Mouse (Mus musculus) neural tube, embryonic 14.5 days (tissue): Measurements from ENCODE around the gene Il6ra. TPM values are rescaled to one million over a fixed set of nuclear protein-coding genes. Genes with fewer than 3 reads are reported as not detected.

Source experiments
- ATAC-seq: fragments of 200-750 bp; cut with Nextera tagmentation; 2 replicates; pipeline ENCODE4 v1.8.0; 2017; ENCODE audit warnings: low read depth, mild to moderate bottlenecking, moderate TSS enrichment, moderate library complexity
- H3K27ac ChIP-seq: fragments of 300-500 bp; sonication (generic); 2 replicates; pipeline ENCODE4 v1.5.1; 2014; ENCODE audit warnings: low read depth, mild to moderate bottlenecking, control low read depth, low read length, moderate library complexity, mixed read lengths
- H3K27me3 ChIP-seq: fragments of 300-500 bp; sonication (generic); 2 replicates; pipeline ENCODE4 v1.6.1; 2014; ENCODE audit warnings: low read length; ENCODE audit not compliant: control insufficient read depth, insufficient read depth
- H3K36me3 ChIP-seq: fragments of 300-500 bp; sonication (generic); 2 replicates; pipeline ENCODE4 v1.6.1; 2014; ENCODE audit warnings: low read length, mixed read lengths; ENCODE audit not compliant: control insufficient read depth, insufficient read depth
- H3K4me1 ChIP-seq: fragments of 300-500 bp; sonication (generic); 2 replicates; pipeline ENCODE4 v1.6.1; 2014; ENCODE audit warnings: low read length; ENCODE audit not compliant: control insufficient read depth, insufficient read depth
- H3K4me2 ChIP-seq: fragments of 300-500 bp; sonication (generic); 2 replicates; pipeline ENCODE4 v1.6.1; 2014; ENCODE audit warnings: mild to moderate bottlenecking, low read depth, low read length, control low read depth
- H3K4me3 ChIP-seq: fragments of 300-500 bp; sonication (generic); 2 replicates; pipeline ENCODE4 v1.5.1; 2014; ENCODE audit warnings: low read depth, low read length, control low read depth, mixed read lengths
- H3K9ac ChIP-seq: fragments of 300-500 bp; sonication (generic); replicated peaks from 2 replicates; pipeline ENCODE4 v1.6.1; 2014; ENCODE audit warnings: low read depth, mild to moderate bottlenecking, control low read depth, low read length, mixed read lengths
- H3K9me3 ChIP-seq: fragments of 300-500 bp; sonication (generic); 2 replicates; pipeline ENCODE4 v1.6.1; 2016; ENCODE audit warnings: low read length; ENCODE audit not compliant: control insufficient read depth
- WGBS: fragments of 180-500 bp; shearing (Covaris S2); extraction: QIAGEN DNeasy Blood & Tissue Kit; methylation state at CpG from one replicate; pipeline ENCODE4 v1.1.7; 2014; 5-methylcytosine and 5-hydroxymethylcytosine counted together
- polyA plus RNA-seq: library from polyadenylated mRNA; unstranded; fragments of >200 nt; fragmentation: Nextera tagmentation; extraction: Ambion mirVana; gene quantifications from 2 replicates; pipeline ENCODE4 v1.2.1, GENCODE M21; 2014

Gene Il6ra
- polyA plus RNA-seq, 1 experiment from 2014 or later, result 0.36 TPM

GRCm38 (mm10) chr3:89872684-89873083 lies 40.3 kb downstream of the Il6ra start:
- Histone ChIP-seq H3K4me3 (no peak overlapping the region), H3K4me2 (no peak overlapping the region), H3K27me3 (no peaks in the 10 kb centered on the region), H3K9me3 (no peaks in the 10 kb centered on the region), H3K9ac (no peak overlapping the region), H3K4me1 (no peaks in the 10 kb centered on the region), H3K27ac (no peak overlapping the region), H3K36me3 (no peaks in the 10 kb centered on the region)
- ATAC-seq, result no peak
- 80% methylated on average over 6 of the region's 6 CpGs for WGBS

- Histone ChIP-seq H3K36me3 (no peaks in the 10 kb centered on the region), H3K4me3 (no peak overlapping the region), H3K9ac (no peak overlapping the region), H3K27me3 (no peaks in the 10 kb centered on the region), H3K27ac (no peak overlapping the region), H3K4me1 (no peaks in the 10 kb centered on the region), H3K4me2 (no peak overlapping the region), H3K9me3 (no peaks in the 10 kb centered on the region)
- ATAC-seq, result no peak
- 81% methylated on average over 7 of the region's 7 CpGs for WGBS
Measured at GRCm38 (mm10) chr3:89872209-89872608, 40.8 kb downstream of the Il6ra start.

GRCm38 (mm10) chr3:89871339-89871914 lies 41.6 kb downstream of the Il6ra start:
- Histone ChIP-seq H3K9ac (no peak overlapping the region), H3K27ac (no peak overlapping the region), H3K36me3 (no peaks in the 10 kb centered on the region), H3K4me3 (no peak overlapping the region), H3K27me3 (no peaks in the 10 kb centered on the region), H3K9me3 (no peaks in the 10 kb centered on the region), H3K4me2 (no peak overlapping the region), H3K4me1 (no peaks in the 10 kb centered on the region)
- WGBS, result 79% methylated on average over 8 of the region's 8 CpGs
- no peak for ATAC-seq

GRCm38 (mm10) chr3:89870472-89871271 lies 42.3 kb downstream of the Il6ra start:
- Histone ChIP-seq H3K27me3 (no peaks in the 10 kb centered on the region), H3K36me3 (no peaks in the 10 kb centered on the region), H3K9me3 (no peaks in the 10 kb centered on the region), H3K9ac (no peak overlapping the region), H3K27ac (no peak overlapping the region), H3K4me2 (no peak overlapping the region), H3K4me3 (no peak overlapping the region), H3K4me1 (no peaks in the 10 kb centered on the region)
- no peak for ATAC-seq
- 75% methylated on average over 22 of the region's 22 CpGs for WGBS

- H3K27ac ChIP-seq, result no peak overlapping the region
- H3K4me2 ChIP-seq, result no peak overlapping the region
- WGBS, result 70% methylated on average over 9 of the region's 9 CpGs
- ATAC-seq, result no peak
- no peak overlapping the region for H3K9ac ChIP-seq
- no peak overlapping the region for H3K4me3 ChIP-seq
- no peaks in the 10 kb centered on the region for H3K27me3 ChIP-seq
- H3K36me3 ChIP-seq, result no peaks in the 10 kb centered on the region
- H3K9me3 ChIP-seq, result no peaks in the 10 kb centered on the region
- H3K4me1 ChIP-seq, result no peaks in the 10 kb centered on the region; the same call in 1 of the 2 replicates
Measured at GRCm38 (mm10) chr3:89869556-89869955, 43.4 kb downstream of the Il6ra start.

GRCm38 (mm10) chr3:89868956-89869355 lies 44.0 kb downstream of the Il6ra start:
- Histone ChIP-seq H3K27ac (no peak overlapping the region), H3K36me3 (no peaks in the 10 kb centered on the region), H3K4me1 (no peaks in the 10 kb centered on the region; the same call in 1 of the 2 replicates), H3K4me3 (no peak overlapping the region), H3K4me2 (no peak overlapping the region), H3K9ac (no peak overlapping the region), H3K27me3 (no peaks in the 10 kb centered on the region), H3K9me3 (no peaks in the 10 kb centered on the region)
- 57% methylated on average over 9 of the region's 9 CpGs for WGBS
- ATAC-seq, result no peak

GRCm38 (mm10) chr3:89868357-89868756 lies 44.6 kb downstream of the Il6ra start:
- H3K4me2 ChIP-seq, result no peak overlapping the region
- no peak overlapping the region for H3K4me3 ChIP-seq
- no peaks in the 10 kb centered on the region for H3K9me3 ChIP-seq
- ATAC-seq, result peak; percentile 56
- H3K4me1 ChIP-seq, result no peaks in the 10 kb centered on the region; the same call in 1 of the 2 replicates
- H3K27me3 ChIP-seq, result no peaks in the 10 kb centered on the region
- no peak overlapping the region for H3K9ac ChIP-seq
- H3K27ac ChIP-seq, result no peak overlapping the region
- no peaks in the 10 kb centered on the region for H3K36me3 ChIP-seq
- WGBS, result 17% methylated on average over 7 of the region's 7 CpGs

- H3K27ac ChIP-seq, result no peak overlapping the region
- no peaks in the 10 kb centered on the region for H3K27me3 ChIP-seq
- WGBS, result 35% methylated on average over 3 of the region's 4 CpGs
- no peak overlapping the region for H3K9ac ChIP-seq
- H3K9me3 ChIP-seq, result no peaks in the 10 kb centered on the region
- peak; percentile 87; the same call in 1 of the 2 replicates for ATAC-seq
- no peaks in the 10 kb centered on the region; the same call in 1 of the 2 replicates for H3K4me1 ChIP-seq
- H3K4me3 ChIP-seq, result no peak overlapping the region
- H3K36me3 ChIP-seq, result no peaks in the 10 kb centered on the region
- no peak overlapping the region for H3K4me2 ChIP-seq
Measured at GRCm38 (mm10) chr3:89867651-89868050, 45.3 kb downstream of the Il6ra start.

- H3K27me3 ChIP-seq, result no peaks in the 10 kb centered on the region
- H3K36me3 ChIP-seq, result no peaks in the 10 kb centered on the region
- no peak for ATAC-seq
- H3K27ac ChIP-seq, result no peak overlapping the region
- no peak overlapping the region for H3K9ac ChIP-seq
- peaks cover 4% of the 10 kb centered on the region; the same call in 1 of the 2 replicates for H3K4me1 ChIP-seq
- H3K4me2 ChIP-seq, result no peak overlapping the region
- WGBS, result 73% methylated on average over 4 of the region's 4 CpGs
- no peak overlapping the region for H3K4me3 ChIP-seq
- H3K9me3 ChIP-seq, result no peaks in the 10 kb centered on the region
Measured at GRCm38 (mm10) chr3:89865764-89866163, 47.2 kb downstream of the Il6ra start.
